Mouse (Mus musculus) intestine, embryonic 14.5 days (tissue): ENCODE data around the gene Zfp423. TPM values are rescaled to one million over a fixed set of nuclear protein-coding genes. Genes with fewer than 3 reads are reported as not detected.

Experiments used
- ATAC-seq: fragments of 200-750 bp; cut with Nextera tagmentation; replicated peaks from 2 replicates; pipeline ENCODE4 v1.8.0; 2017; ENCODE audit warnings: low read depth, moderate number of reproducible peaks, moderate TSS enrichment, moderate library complexity; ENCODE audit not compliant: low FRiP score, low TSS enrichment
- DNase-seq: peaks from one replicate; pipeline ENCODE4 v3.0.0-alpha.2; 2018; ENCODE audit warnings: low spot score
- H3K27ac ChIP-seq: fragments of 300-500 bp; sonication (generic); 2 replicates; pipeline ENCODE4 v1.5.1; 2014; ENCODE audit warnings: low read depth, mild to moderate bottlenecking, control low read depth
- H3K27me3 ChIP-seq: fragments of 300-500 bp; sonication (generic); replicated peaks from 2 replicates; pipeline ENCODE4 v1.6.1; 2014; ENCODE audit warnings: low read length, control low read depth; ENCODE audit not compliant: control insufficient read depth, insufficient read depth
- H3K36me3 ChIP-seq: fragments of 300-500 bp; sonication (generic); 2 replicates; pipeline ENCODE4 v1.6.1; 2014; ENCODE audit warnings: low read length, control low read depth; ENCODE audit not compliant: control insufficient read depth, insufficient read depth
- H3K4me1 ChIP-seq: fragments of 300-500 bp; sonication (generic); replicated peaks from 2 replicates; pipeline ENCODE4 v1.6.1; 2014; ENCODE audit warnings: low read length, control low read depth, mixed read lengths; ENCODE audit not compliant: control insufficient read depth, insufficient read depth
- H3K4me2 ChIP-seq: fragments of 300-500 bp; sonication (generic); 2 replicates; pipeline ENCODE4 v1.6.1; 2014; ENCODE audit warnings: low read length
- H3K4me3 ChIP-seq: fragments of 300-500 bp; sonication (generic); 2 replicates; pipeline ENCODE4 v1.5.1; 2014; ENCODE audit warnings: low read depth, low read length, control low read depth, mixed read lengths
- H3K9ac ChIP-seq: fragments of 300-500 bp; sonication (generic); 2 replicates; pipeline ENCODE4 v1.6.1; 2014; ENCODE audit warnings: mild to moderate bottlenecking, low read length
- H3K9me3 ChIP-seq: fragments of 300-500 bp; sonication (generic); 2 replicates; pipeline ENCODE4 v1.6.1; 2016; ENCODE audit warnings: low read length, control low read depth; ENCODE audit not compliant: control insufficient read depth
- WGBS: fragments of 180-500 bp; shearing (Covaris S2); extraction: QIAGEN DNeasy Blood & Tissue Kit; methylation state at CpG from one replicate; pipeline ENCODE4 v1.1.7; 2014; 5-methylcytosine and 5-hydroxymethylcytosine counted together
- polyA plus RNA-seq: library from polyadenylated mRNA; unstranded; fragments of >200 nt; fragmentation: Nextera tagmentation; extraction: Ambion mirVana; gene quantifications from 2 replicates; pipeline ENCODE4 v1.2.1, GENCODE M21; 2014

Zfp423 gene
- polyA plus RNA-seq, 1 experiment from 2014 or later: 10.5 TPM

GRCm38 (mm10) chr8:87957871-87958450 is 1.4 kb downstream of the Zfp423 start:
- Histone ChIP-seq H3K27me3 (peaks cover 25% of the 10 kb centered on the region), H3K9ac (peak overlapping the region; percentile 91), H3K4me3 (peak overlapping the region; percentile 79), H3K36me3 (no peaks in the 10 kb centered on the region), H3K27ac (peak overlapping the region; percentile 97), H3K4me1 (peaks cover 19% of the 10 kb centered on the region), H3K4me2 (peak overlapping the region; percentile 91), H3K9me3 (no peaks in the 10 kb centered on the region)
- DNase-seq: peak; percentile 82
- WGBS: 3% methylated on average over 20 of the region's 20 CpGs
- ATAC-seq: no peak

GRCm38 (mm10) chr8:87956001-87956400 is 3.4 kb downstream of the Zfp423 start:
- DNase-seq (no peak), ATAC-seq (no peak)

GRCm38 (mm10) chr8:87953473-87953872 is 5.9 kb downstream of the Zfp423 start:
- Histone ChIP-seq H3K36me3 (no peaks in the 10 kb centered on the region), H3K4me2 (no peak overlapping the region), H3K9me3 (no peaks in the 10 kb centered on the region), H3K27ac (no peak overlapping the region), H3K4me3 (no peak overlapping the region), H3K4me1 (peaks cover 10% of the 10 kb centered on the region), H3K27me3 (no peaks in the 10 kb centered on the region), H3K9ac (no peak overlapping the region)
- no peak for ATAC-seq
- no peak for DNase-seq
- whole genome bisulfite sequencing: 59% methylated on average over 5 of the region's 5 CpGs

More at GRCm38 (mm10) chr8:87956001-87956400, 3.4 kb downstream of the Zfp423 start:
- no peak overlapping the region for H3K27ac ChIP-seq
- H3K9ac ChIP-seq: no peak overlapping the region
- no peaks in the 10 kb centered on the region for H3K9me3 ChIP-seq
- no peaks in the 10 kb centered on the region for H3K36me3 ChIP-seq
- H3K4me2 ChIP-seq: no peak overlapping the region
- peaks cover 6% of the 10 kb centered on the region for H3K27me3 ChIP-seq
- H3K4me1 ChIP-seq: peaks cover 10% of the 10 kb centered on the region
- WGBS: 74% methylated on average over 5 of the region's 5 CpGs
- no peak overlapping the region for H3K4me3 ChIP-seq

GRCm38 (mm10) chr8:87952298-87952697 is 7.1 kb downstream of the Zfp423 start:
- H3K4me2 ChIP-seq: no peak overlapping the region
- ATAC-seq: no peak
- peaks cover 2% of the 10 kb centered on the region; the same call in 1 of the 2 replicates for H3K4me1 ChIP-seq
- no peak overlapping the region for H3K27ac ChIP-seq
- 88% methylated on average over 6 of the region's 6 CpGs for WGBS
- no peak overlapping the region for H3K4me3 ChIP-seq
- H3K36me3 ChIP-seq: no peaks in the 10 kb centered on the region
- H3K9me3 ChIP-seq: no peaks in the 10 kb centered on the region
- H3K9ac ChIP-seq: no peak overlapping the region
- DNase-seq: no peak
- H3K27me3 ChIP-seq: no peaks in the 10 kb centered on the region

GRCm38 (mm10) chr8:87944225-87944934 is 15.0 kb downstream of the Zfp423 start:
- WGBS: 49% methylated on average over 5 of the region's 5 CpGs
- Histone ChIP-seq H3K4me1 (peaks cover 20% of the 10 kb centered on the region), H3K4me2 (peak overlapping the region; percentile 87), H3K9me3 (no peaks in the 10 kb centered on the region), H3K27me3 (no peaks in the 10 kb centered on the region), H3K27ac (no peak overlapping the region), H3K4me3 (no peak overlapping the region), H3K36me3 (no peaks in the 10 kb centered on the region), H3K9ac (no peak overlapping the region; the same call in 1 of the 2 replicates)
- ATAC-seq: no peak
- DNase-seq: peak; percentile 66

- Histone ChIP-seq H3K4me1 (peaks cover 28% of the 10 kb centered on the region), H3K27me3 (no peaks in the 10 kb centered on the region), H3K4me3 (peak overlapping the region; percentile 36), H3K36me3 (no peaks in the 10 kb centered on the region), H3K9ac (peak overlapping the region; percentile 47), H3K27ac (no peak overlapping the region), H3K4me2 (peak overlapping the region; percentile 87), H3K9me3 (no peaks in the 10 kb centered on the region)
- ATAC-seq (0 out of 2 replicates have a peak, but pooled peaks have one; percentile 33), DNase-seq (peak; percentile 62)
- 6% methylated on average over 39 of the region's 42 CpGs for WGBS
Observed at GRCm38 (mm10) chr8:87943651-87944091, 15.7 kb downstream of the Zfp423 start.

GRCm38 (mm10) chr8:87940646-87941045 is 18.7 kb downstream of the Zfp423 start:
- Histone ChIP-seq H3K4me3 (no peak overlapping the region), H3K27ac (no peak overlapping the region), H3K4me2 (no peak overlapping the region), H3K36me3 (no peaks in the 10 kb centered on the region), H3K4me1 (peaks cover 44% of the 10 kb centered on the region), H3K9ac (no peak overlapping the region), H3K27me3 (no peaks in the 10 kb centered on the region), H3K9me3 (no peaks in the 10 kb centered on the region)
- no peak for ATAC-seq
- DNase-seq: no peak
- 36% methylated on average over 6 of the region's 6 CpGs for WGBS

- H3K36me3 ChIP-seq: no peaks in the 10 kb centered on the region
- no peaks in the 10 kb centered on the region for H3K9me3 ChIP-seq
- WGBS: 14% methylated on average over 8 of the region's 8 CpGs
- H3K4me2 ChIP-seq: peak overlapping the region; percentile 61
- no peak for DNase-seq
- ATAC-seq: no peak
- H3K9ac ChIP-seq: peak overlapping the region; percentile 17; the same call in 1 of the 2 replicates
- H3K27me3 ChIP-seq: no peaks in the 10 kb centered on the region
- peak overlapping the region; percentile 25 for H3K4me3 ChIP-seq
- peak overlapping the region; percentile 83 for H3K27ac ChIP-seq
- peaks cover 43% of the 10 kb centered on the region for H3K4me1 ChIP-seq
Observed at GRCm38 (mm10) chr8:87939308-87939936, 20.0 kb downstream of the Zfp423 start.
